Mouse (Mus musculus) CD4-positive, CD25-positive, alpha-beta regulatory T cell (primary cell): ENCODE measurements around the gene Xlr4c. TPM values are rescaled to one million over a fixed set of nuclear protein-coding genes. Genes with fewer than 3 reads are reported as not detected.

Experiments used
- polyA plus RNA-seq: library from polyadenylated mRNA; unstranded; fragments of 100-300 nt; shearing (Covaris generic); gene quantifications from one replicate; pipeline ENCODE4 v1.2.1, GENCODE M21; 2017

Gene Xlr4c
- 81.2 TPM for polyA plus RNA-seq

DNA sequence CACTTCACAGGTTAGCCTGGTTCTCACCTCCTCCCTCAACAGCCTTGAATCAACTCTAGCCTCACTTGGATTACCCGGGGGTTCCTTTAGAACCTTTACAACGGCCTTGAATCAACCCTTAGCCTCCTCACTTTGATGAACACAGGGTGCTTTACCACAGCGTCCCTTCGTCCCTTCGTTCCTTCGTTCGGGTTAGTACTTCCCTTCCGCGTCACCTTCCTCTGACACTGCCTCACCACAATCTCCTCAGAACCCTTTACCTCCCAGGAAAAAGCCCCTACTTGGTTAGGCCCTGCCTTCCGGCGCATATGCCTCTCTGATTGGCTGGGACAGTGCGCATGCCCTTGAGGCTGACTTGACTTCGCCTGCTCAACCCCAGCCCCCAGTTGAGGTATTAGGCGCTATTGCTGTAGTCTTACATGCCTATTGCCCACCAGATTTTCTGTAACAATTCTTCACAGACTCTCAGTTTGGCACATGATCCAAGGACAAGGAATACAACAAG, at the start of gene Xlr4c:
Gene Xlr4c (minus strand): TSS at position 310 of the 505 bp plus-strand sequence.

DNA sequence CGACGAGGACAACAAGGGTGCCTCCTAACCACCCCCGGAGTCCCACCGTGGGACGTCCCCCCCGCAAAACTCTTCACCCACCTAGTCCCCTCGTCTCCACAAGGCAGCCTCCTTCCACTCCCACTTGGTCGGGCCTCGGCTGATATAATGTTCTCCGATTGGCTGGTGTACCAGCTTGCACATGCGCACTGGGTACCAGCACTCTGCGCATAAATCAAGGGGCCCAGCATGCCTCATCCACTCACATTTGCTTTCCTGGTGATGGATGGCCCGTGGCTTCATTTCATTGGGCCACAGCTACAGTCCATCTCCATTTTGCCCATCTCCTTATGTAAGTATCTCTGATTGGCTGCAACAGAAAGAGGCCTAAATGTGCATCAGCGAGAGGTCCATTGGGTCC, 22.3 kb upstream of the Xlr4c start, which contains the start of gene Xlr3c:
Gene Xlr3c (minus strand): TSS at position 121 of the 400 bp plus-strand sequence.

DNA sequence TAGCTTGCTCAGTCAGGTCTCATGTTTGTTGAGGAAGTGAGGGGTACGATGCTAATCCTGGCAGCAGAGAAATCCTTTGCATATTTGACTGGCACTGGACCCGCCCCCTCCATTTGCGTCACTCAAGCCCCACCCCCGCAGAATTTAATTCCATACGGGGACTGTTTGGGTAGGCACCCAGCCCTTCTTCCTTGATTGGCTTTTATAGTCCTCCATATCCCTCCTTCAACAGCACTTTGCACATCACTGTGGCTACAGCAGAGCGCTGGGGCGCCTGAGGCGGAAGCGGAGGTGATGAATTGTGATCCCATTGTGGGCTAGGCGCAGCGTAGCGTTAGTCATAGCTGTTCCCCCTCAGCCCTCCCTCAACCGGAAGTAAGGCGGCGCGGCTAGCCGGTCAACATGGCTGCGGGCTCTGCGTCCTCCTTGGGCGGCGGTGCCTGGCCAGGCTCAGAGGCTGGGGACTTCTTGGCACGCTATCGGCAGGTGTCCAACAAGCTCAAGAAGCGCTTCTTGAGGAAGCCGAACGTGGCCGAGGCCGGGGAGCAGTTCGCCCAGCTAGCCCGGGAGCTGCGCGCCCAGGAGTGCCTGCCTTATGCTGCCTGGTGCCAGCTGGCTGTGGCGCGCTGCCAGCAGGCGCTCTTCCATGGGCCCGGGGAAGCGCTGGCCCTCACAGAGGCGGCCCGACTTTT, 14.9 kb downstream of the Xlr4c start, which contains the start of gene F8a:
Gene F8a (plus strand): TSS at position 378 of the 692 bp plus-strand sequence.

DNA sequence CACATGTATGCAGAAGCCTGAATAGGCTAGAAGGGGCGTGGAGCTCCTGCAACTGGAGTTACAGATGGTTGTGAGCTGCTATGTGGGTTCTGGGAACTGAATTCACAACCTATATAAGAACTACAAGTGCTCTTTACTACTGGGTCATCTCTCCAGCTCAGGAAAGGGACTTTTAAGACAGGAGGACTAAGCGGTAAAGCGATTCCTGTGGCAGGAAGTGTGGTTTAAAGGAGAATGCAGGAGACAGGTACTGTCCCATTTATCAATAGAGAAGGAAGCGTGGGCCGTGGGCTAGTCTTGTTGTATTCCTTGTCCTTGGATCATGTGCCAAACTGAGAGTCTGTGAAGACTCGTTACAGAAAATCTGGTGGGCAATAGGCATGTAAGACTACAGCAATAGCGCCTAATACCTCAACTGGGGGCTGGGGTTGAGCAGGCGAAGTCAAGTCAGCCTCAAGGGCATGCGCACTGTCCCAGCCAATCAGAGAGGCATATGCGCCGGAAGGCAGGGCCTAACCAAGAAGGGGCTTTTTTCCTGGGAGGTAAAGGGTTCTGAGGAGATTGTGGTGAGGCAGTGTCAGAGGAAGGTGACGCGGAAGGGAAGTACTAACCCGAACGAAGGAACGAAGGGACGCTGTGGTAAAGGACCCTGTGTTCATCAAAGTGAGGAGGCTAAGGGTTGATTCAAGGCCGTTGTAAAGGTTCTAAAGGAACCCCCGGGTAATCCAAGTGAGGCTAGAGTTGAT, 28.9 kb downstream of the Xlr4c start, which contains the start of gene Xlr4b:
Gene Xlr4b (plus strand): TSS at position 515 of the 746 bp plus-strand sequence.

DNA sequence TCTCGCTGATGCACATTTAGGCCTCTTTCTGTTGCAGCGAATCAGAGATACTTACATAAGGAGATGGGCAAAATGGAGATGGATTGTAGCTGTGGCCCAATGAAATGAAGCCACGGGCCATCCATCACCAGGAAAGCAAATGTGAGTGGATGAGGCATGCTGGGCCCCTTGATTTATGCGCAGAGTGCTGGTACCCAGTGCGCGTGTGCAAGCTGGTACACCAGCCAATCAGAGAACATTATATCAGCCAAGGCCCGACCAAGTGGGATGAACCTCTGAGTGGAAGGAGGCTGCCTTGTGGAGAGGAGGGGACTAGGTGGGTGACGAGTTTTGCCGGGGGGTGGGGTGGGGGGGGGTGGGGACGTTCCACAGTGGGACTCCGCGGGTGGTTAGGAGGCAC, 51.0 kb downstream of the Xlr4c start, which contains the start of gene Xlr3b:
Gene Xlr3b (plus strand): TSS at position 274 of the 400 bp plus-strand sequence.

Other genes with a start within 250 kb of the Xlr4c start
- not detected for gene Pnma5, start 206.0 kb downstream of the Xlr4c start, polyA plus RNA-seq
- not detected for gene Pnma3, start 178.3 kb downstream of the Xlr4c start, polyA plus RNA-seq
- gene Xlr4a, start 160.7 kb downstream of the Xlr4c start, polyA plus RNA-seq, result 96.6 TPM
- gene Xlr3a, start 146.0 kb downstream of the Xlr4c start, polyA plus RNA-seq, result 0.45 TPM
- gene Gm14685, start 126.1 kb downstream of the Xlr4c start, polyA plus RNA-seq, result 0.28 TPM
- gene Xlr5b, start 94.3 kb downstream of the Xlr4c start, polyA plus RNA-seq, result not detected
- not detected for gene DXBay18, start 93.7 kb downstream of the Xlr4c start, polyA plus RNA-seq
- gene Spin2d, start 66.1 kb downstream of the Xlr4c start, polyA plus RNA-seq, result not detected
- gene Xlr3b, start 50.9 kb downstream of the Xlr4c start, polyA plus RNA-seq, result 11.8 TPM
- gene Xlr4b, start 28.8 kb downstream of the Xlr4c start, polyA plus RNA-seq, result 131 TPM
- 20.3 TPM for gene F8a, start 14.8 kb downstream of the Xlr4c start, polyA plus RNA-seq
- gene Xlr3c, start 22.3 kb upstream of the Xlr4c start, polyA plus RNA-seq, result 0.23 TPM
- not detected for gene Xlr5a, start 49.8 kb upstream of the Xlr4c start, polyA plus RNA-seq
- not detected for gene Xlr5c, start 49.8 kb upstream of the Xlr4c start, polyA plus RNA-seq
- gene Gm45015, start 93.7 kb upstream of the Xlr4c start, polyA plus RNA-seq, result not detected
- 16.1 TPM for gene Zfp275, start 99.5 kb upstream of the Xlr4c start, polyA plus RNA-seq
- gene Gm18336, start 155.6 kb upstream of the Xlr4c start, polyA plus RNA-seq, result not detected
- 0.16 TPM for gene Zfp92, start 168.0 kb upstream of the Xlr4c start, polyA plus RNA-seq
- gene Trex2, start 192.2 kb upstream of the Xlr4c start, polyA plus RNA-seq, result not detected
- gene Haus7, start 215.9 kb upstream of the Xlr4c start, polyA plus RNA-seq, result 32.3 TPM
- not detected for gene Bgn, start 240.5 kb upstream of the Xlr4c start, polyA plus RNA-seq